Mouse (Mus musculus): ENCODE measurements around the gene Ip6k1.

Gene Ip6k1

GRCm38 (mm10) chr9:108095518-108095917 is 93.2 kb downstream of the Ip6k1 start:
- DNase-seq (ENCODE audit: low spot score in 2 of 2), result peak in 1 of 2 experiments; percentile 79

GRCm38 (mm10) chr9:108095949-108096712 is 93.8 kb downstream of the Ip6k1 start:
- no peak for DNase-seq (ENCODE audit: low spot score in 2 of 2)
